Mouse (Mus musculus) heart, embryonic 16.5 days (tissue): ENCODE results near the gene Slc6a1. TPM values are rescaled to one million over a fixed set of nuclear protein-coding genes. Genes with fewer than 3 reads are reported as not detected.

Experiments used
- ATAC-seq: fragments of 200-750 bp; cut with Nextera tagmentation; replicated peaks from 2 replicates; pipeline ENCODE4 v1.8.0; 2017; ENCODE audit warnings: moderate number of reproducible peaks; ENCODE audit not compliant: insufficient read depth, low FRiP score; ENCODE audit errors: extremely low read depth
- H3K27ac ChIP-seq: fragments of 300-500 bp; sonication (generic); 2 replicates; pipeline ENCODE4 v1.5.1; 2014; ENCODE audit warnings: mild to moderate bottlenecking, low read length, control low read depth, moderate library complexity
- H3K27me3 ChIP-seq: fragments of 300-500 bp; sonication (generic); 2 replicates; pipeline ENCODE4 v1.6.1; 2014; ENCODE audit warnings: low read length, mixed read lengths; ENCODE audit not compliant: control insufficient read depth, insufficient read depth
- H3K36me3 ChIP-seq: fragments of 300-500 bp; sonication (generic); 2 replicates; pipeline ENCODE4 v1.6.1; 2014; ENCODE audit not compliant: control insufficient read depth, insufficient read depth
- H3K4me1 ChIP-seq: fragments of 300-500 bp; sonication (generic); 2 replicates; pipeline ENCODE4 v1.6.1; 2014; ENCODE audit warnings: low read length, mixed read lengths; ENCODE audit not compliant: control insufficient read depth, insufficient read depth
- H3K4me2 ChIP-seq: fragments of 300-500 bp; sonication (generic); 2 replicates; pipeline ENCODE4 v1.6.1; 2014; ENCODE audit warnings: low read depth, mild to moderate bottlenecking, control low read depth, low read length
- H3K4me3 ChIP-seq: fragments of 300-500 bp; sonication (generic); 2 replicates; pipeline ENCODE4 v1.5.1; 2014; ENCODE audit warnings: mild to moderate bottlenecking, control low read depth, low read length
- H3K9ac ChIP-seq: fragments of 300-500 bp; sonication (generic); 2 replicates; pipeline ENCODE4 v1.6.1; 2014; ENCODE audit warnings: low read length, control low read depth
- H3K9me3 ChIP-seq: fragments of 300-500 bp; sonication (generic); replicated peaks from 2 replicates; pipeline ENCODE4 v1.6.1; 2016; ENCODE audit warnings: low read length; ENCODE audit not compliant: control insufficient read depth
- WGBS: fragments of 180-500 bp; shearing (Covaris S2); extraction: QIAGEN DNeasy Blood & Tissue Kit; methylation state at CpG from one replicate; pipeline ENCODE4 v1.1.7; 2014; 5-methylcytosine and 5-hydroxymethylcytosine counted together
- polyA plus RNA-seq: library from polyadenylated mRNA; unstranded; fragments of >200 nt; fragmentation: Nextera tagmentation; extraction: Ambion mirVana; gene quantifications from 2 replicates; pipeline ENCODE4 v1.2.1, GENCODE M21; 2015

Gene Slc6a1
- polyA plus RNA-seq, 1 experiment from 2014 or later = 0.42 TPM

DNA sequence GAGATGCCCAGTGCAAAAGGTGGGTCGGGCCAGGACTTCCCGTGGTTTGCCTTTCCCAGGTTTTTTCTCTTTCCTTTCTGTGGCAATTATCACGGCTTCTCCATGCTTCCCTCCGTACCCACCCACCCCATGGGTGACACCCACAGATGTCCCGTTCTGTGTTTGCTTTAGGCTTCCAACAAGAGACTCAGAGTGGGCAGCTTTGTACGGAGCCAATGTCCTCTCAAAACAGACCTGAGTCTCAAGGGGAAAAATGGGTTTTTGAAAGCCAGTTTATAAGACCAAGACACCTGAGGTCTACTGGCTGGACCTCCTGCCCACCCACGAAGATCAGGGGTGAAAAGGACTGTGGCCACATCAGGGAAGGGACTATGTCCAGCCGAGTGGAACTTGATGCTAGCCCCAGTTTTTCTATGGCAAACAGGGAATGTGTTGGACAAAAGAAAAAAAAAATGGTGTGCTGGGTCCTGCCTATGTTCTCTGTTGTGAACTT is 889 bp downstream of the Slc6a1 start:
- Histone ChIP-seq H3K27me3 (peaks cover 74% of the 10 kb centered on the region), H3K4me2 (no peak overlapping the region), H3K27ac (no peak overlapping the region), H3K36me3 (no peaks in the 10 kb centered on the region), H3K9ac (no peak overlapping the region), H3K4me3 (no peak overlapping the region), H3K9me3 (peaks cover 2% of the 10 kb centered on the region; the same call in 1 of the 2 replicates), H3K4me1 (no peaks in the 10 kb centered on the region)
- 20% methylated on average over 8 of the region's 8 CpGs for WGBS
- no peak for ATAC-seq

DNA sequence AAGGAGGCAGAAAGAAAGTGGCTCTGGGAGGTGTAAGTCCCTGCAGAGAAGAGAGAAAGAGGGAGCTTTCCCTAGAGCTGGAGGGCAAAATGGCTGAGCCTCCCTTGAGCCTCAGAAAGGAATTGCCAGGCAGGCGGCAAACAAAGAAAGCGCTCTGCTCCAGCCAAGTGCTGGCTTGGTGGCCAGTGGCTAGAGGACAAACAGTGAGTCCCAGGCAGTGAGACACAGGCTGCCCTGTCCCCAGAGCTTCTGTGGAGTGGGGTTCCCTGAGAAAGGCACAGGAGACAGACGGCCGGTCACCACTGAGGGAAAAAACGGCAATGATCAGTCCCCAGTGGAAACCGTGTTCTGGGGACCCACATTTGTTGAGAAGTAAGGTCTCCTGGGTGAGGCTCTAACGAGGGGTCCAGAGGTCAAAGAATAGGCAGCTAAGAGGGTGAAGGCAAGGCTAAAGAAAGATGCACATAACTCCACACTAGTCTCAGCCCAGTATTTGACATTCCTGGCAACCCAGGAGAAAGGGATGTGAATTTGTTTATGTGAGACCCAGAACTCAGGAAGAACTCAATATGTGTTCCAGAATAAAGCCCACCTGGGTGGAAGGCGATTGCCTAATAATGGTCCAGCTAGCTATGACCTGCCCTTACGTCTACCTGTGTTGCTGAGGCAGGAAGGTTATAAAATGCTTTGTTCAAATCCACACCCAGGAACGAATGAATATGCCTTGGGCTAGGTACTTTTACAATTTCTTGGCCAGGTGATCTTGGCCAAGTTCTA is 1.7 kb downstream of the Slc6a1 start:
- Histone ChIP-seq H3K27ac (no peak overlapping the region), H3K36me3 (no peaks in the 10 kb centered on the region), H3K9ac (no peak overlapping the region), H3K4me2 (no peak overlapping the region), H3K4me1 (no peaks in the 10 kb centered on the region), H3K27me3 (peaks cover 72% of the 10 kb centered on the region), H3K4me3 (no peak overlapping the region), H3K9me3 (peaks cover 2% of the 10 kb centered on the region; the same call in 1 of the 2 replicates)
- no peak for ATAC-seq
- WGBS = 49% methylated on average over 10 of the region's 10 CpGs

DNA sequence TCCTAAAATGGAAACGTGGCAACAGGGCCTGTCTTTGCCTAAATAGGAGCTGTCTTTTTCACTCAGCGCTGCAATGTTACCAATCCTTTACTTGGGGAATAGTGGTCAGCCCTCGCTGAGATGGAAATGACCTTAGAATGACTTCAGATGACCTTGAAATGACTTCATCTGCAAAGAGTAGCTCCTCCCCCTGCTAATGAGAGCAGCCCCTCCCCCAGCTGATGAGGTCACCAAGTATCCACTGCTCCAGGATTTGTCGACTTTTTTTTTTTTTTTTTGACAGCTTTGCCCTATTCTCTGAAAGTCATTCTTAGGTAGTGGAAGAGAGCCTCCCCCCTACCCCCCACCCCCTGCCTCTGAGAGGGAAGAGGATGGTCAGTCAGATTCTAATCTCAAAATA is 3.0 kb downstream of the Slc6a1 start:
- WGBS = 28% methylated on average over 4 of the region's 4 CpGs
- Histone ChIP-seq H3K27me3 (peaks cover 77% of the 10 kb centered on the region), H3K9me3 (peaks cover 2% of the 10 kb centered on the region; the same call in 1 of the 2 replicates), H3K4me1 (no peaks in the 10 kb centered on the region), H3K36me3 (no peaks in the 10 kb centered on the region), H3K4me2 (no peak overlapping the region), H3K4me3 (no peak overlapping the region), H3K9ac (no peak overlapping the region), H3K27ac (no peak overlapping the region)
- ATAC-seq = no peak

DNA sequence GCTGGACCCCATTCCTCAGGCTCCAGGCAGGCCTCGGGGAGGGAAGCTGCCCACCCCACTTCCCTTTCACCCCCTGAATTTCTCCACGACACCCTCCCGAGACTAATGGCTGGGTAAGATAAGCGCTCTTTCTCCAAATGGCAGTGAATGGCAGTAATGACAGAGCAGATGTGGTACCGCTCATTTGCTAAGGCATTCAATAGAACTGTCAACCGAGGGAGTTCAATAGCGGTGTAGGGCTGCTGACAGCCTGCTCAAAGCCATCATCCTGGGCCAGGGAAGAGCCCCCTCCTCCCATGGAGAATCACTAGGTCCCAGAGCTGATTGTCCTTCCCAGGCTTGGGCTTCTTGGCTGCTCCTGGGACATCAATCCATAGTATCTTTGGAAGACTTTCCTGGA is 6.7 kb downstream of the Slc6a1 start:
- no peak overlapping the region for H3K9ac ChIP-seq
- peaks cover 44% of the 10 kb centered on the region for H3K27me3 ChIP-seq
- H3K4me3 ChIP-seq = no peak overlapping the region
- no peaks in the 10 kb centered on the region for H3K9me3 ChIP-seq
- H3K27ac ChIP-seq = no peak overlapping the region
- WGBS = 30% methylated on average over 7 of the region's 7 CpGs
- H3K36me3 ChIP-seq = no peaks in the 10 kb centered on the region
- no peaks in the 10 kb centered on the region for H3K4me1 ChIP-seq
- no peak for ATAC-seq
- H3K4me2 ChIP-seq = no peak overlapping the region

DNA sequence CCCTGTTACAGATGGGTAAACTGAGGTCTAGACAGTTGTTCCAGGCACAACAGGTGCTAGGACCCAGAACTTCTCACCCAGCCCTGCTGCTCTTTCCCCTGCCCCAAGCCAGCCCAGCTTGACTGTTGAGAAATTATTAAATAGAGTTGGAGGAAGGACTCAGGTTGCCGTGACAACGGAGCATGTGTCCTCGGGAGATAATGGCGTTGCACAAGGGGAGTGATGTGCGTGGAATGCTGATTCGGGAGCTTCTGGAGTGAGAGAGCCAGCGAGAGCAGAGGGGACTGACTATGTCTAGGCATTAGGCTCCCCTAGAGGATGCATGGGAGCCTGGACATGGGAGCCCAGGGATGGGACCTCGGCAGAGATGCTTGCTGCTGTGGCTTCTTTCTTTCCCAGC is 7.7 kb downstream of the Slc6a1 start:
- Histone ChIP-seq H3K4me1 (no peaks in the 10 kb centered on the region), H3K9ac (no peak overlapping the region), H3K27ac (no peak overlapping the region), H3K4me3 (no peak overlapping the region), H3K9me3 (no peaks in the 10 kb centered on the region), H3K4me2 (no peak overlapping the region), H3K27me3 (peaks cover 33% of the 10 kb centered on the region), H3K36me3 (no peaks in the 10 kb centered on the region)
- 50% methylated on average over 8 of the region's 8 CpGs for WGBS
- ATAC-seq = no peak

DNA sequence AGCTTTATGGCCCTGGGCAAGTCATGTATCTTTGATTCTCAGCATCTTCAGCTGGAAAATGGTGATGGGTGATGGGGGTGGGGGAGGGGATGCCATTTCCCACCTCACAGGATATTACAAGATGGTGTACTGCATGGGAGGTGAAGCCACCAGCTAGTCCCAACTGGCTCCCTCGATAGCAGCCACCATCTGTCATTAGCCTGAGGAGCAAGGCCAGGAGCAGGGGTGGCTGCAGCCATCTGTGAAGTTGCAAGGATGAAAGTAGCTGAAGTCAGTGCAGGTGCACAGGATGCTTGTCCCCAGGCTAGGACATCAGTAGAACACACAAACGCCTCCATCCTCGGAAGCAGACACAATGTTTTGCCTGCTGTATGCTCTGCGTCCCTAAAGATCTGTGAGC is 8.5 kb downstream of the Slc6a1 start:
- no peaks in the 10 kb centered on the region for H3K9me3 ChIP-seq
- H3K36me3 ChIP-seq = no peaks in the 10 kb centered on the region
- ATAC-seq = no peak
- no peak overlapping the region for H3K27ac ChIP-seq
- no peak overlapping the region for H3K4me2 ChIP-seq
- H3K4me3 ChIP-seq = no peak overlapping the region
- H3K4me1 ChIP-seq = no peaks in the 10 kb centered on the region
- WGBS = 58% methylated on average over 4 of the region's 4 CpGs
- no peak overlapping the region for H3K9ac ChIP-seq
- peaks cover 26% of the 10 kb centered on the region for H3K27me3 ChIP-seq

DNA sequence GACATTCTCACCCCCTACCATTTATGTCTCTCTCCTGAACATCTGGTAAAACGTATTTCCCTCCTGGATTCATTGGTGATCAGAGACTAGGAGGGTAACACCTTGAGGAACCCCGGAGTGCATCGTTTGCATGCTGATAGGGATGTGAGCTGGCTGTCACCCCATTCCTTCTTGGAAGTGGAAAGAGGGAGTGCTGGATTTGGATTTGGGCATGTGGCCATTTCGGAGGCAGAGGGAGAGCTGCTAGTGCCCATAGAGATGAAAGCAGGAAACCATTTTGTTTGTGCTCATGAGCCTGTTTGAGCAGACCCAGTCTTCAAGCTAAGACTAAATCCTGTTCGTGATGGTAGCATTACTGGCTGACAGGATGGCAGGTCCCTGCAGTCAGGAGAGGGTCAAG is 9.0 kb downstream of the Slc6a1 start:
- no peaks in the 10 kb centered on the region for H3K9me3 ChIP-seq
- no peak overlapping the region for H3K27ac ChIP-seq
- no peak for ATAC-seq
- H3K27me3 ChIP-seq = peaks cover 21% of the 10 kb centered on the region
- no peaks in the 10 kb centered on the region for H3K36me3 ChIP-seq
- H3K4me1 ChIP-seq = no peaks in the 10 kb centered on the region
- 46% methylated on average over 5 of the region's 5 CpGs for WGBS
- H3K4me2 ChIP-seq = no peak overlapping the region
- no peak overlapping the region for H3K4me3 ChIP-seq
- H3K9ac ChIP-seq = no peak overlapping the region

DNA sequence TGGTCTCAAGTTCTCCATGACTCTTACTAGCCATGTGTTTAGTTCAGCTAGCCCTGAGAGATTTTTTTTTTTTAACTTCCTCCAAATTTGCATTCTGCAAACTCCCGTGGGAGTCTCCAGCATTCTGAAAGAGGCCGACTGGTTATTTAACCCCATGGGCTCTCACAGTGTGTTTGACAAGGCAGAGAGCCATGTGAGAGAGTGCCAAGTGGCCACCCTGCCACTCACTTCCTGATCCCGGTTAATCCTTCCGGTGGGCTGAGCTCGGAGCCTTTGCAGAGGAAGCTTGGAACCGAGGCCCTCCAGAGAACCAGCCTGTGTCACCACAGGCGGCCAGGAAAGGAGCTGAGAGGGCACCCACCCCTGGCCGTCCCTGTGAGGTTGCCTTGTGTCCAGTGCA is 11.1 kb downstream of the Slc6a1 start:
- 31% methylated on average over 8 of the region's 8 CpGs for whole genome bisulfite sequencing

DNA sequence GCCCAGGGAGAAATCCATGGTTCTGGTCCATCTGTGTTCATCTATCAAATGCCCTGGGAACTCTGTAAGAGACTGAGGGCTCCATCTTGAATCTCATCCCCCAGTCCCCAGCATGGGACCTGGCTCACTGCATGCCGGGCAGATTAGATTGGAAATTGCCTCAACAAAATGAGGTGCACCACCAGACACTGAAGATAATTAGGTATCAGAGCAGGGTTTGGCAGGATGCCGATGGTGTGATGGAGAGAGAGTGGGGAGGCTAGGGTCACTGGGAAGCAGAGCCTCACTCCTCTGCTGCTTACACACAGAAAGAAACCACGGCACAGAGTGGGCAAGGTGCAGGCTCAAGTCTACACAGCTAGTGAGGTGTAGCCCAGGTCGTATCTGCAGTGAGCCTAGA is 12.7 kb downstream of the Slc6a1 start:
- H3K4me3 ChIP-seq = no peak overlapping the region
- no peaks in the 10 kb centered on the region for H3K9me3 ChIP-seq
- H3K36me3 ChIP-seq = no peaks in the 10 kb centered on the region
- peaks cover 7% of the 10 kb centered on the region for H3K27me3 ChIP-seq
- H3K4me1 ChIP-seq = no peaks in the 10 kb centered on the region
- no peak overlapping the region for H3K27ac ChIP-seq
- no peak overlapping the region for H3K4me2 ChIP-seq
- WGBS = 78% methylated on average over 4 of the region's 4 CpGs
- no peak overlapping the region for H3K9ac ChIP-seq
- ATAC-seq = no peak

More for the DNA sequence above, 11.1 kb downstream of the Slc6a1 start:
- peaks cover 16% of the 10 kb centered on the region for H3K27me3 ChIP-seq
- H3K9ac ChIP-seq = no peak overlapping the region
- ATAC-seq = no peak
- no peak overlapping the region for H3K4me2 ChIP-seq
- H3K27ac ChIP-seq = no peak overlapping the region
- no peaks in the 10 kb centered on the region for H3K4me1 ChIP-seq
- no peak overlapping the region for H3K4me3 ChIP-seq
- no peaks in the 10 kb centered on the region for H3K36me3 ChIP-seq
- H3K9me3 ChIP-seq = no peaks in the 10 kb centered on the region
